Mouse (Mus musculus): ENCODE measurements around the gene Phf2. TPM values are rescaled to one million over a fixed set of nuclear protein-coding genes. Genes with fewer than 3 reads are reported as not detected.
A peak's percentile ranks its signal among the peaks of the same experiment; 100 is the strongest.

Gene Phf2
- 8.2 and 8.5 TPM in 2 replicates for polyA plus RNA-seq (2015; fragmentation: Nextera tagmentation; extraction: Ambion mirVana)

DNA sequence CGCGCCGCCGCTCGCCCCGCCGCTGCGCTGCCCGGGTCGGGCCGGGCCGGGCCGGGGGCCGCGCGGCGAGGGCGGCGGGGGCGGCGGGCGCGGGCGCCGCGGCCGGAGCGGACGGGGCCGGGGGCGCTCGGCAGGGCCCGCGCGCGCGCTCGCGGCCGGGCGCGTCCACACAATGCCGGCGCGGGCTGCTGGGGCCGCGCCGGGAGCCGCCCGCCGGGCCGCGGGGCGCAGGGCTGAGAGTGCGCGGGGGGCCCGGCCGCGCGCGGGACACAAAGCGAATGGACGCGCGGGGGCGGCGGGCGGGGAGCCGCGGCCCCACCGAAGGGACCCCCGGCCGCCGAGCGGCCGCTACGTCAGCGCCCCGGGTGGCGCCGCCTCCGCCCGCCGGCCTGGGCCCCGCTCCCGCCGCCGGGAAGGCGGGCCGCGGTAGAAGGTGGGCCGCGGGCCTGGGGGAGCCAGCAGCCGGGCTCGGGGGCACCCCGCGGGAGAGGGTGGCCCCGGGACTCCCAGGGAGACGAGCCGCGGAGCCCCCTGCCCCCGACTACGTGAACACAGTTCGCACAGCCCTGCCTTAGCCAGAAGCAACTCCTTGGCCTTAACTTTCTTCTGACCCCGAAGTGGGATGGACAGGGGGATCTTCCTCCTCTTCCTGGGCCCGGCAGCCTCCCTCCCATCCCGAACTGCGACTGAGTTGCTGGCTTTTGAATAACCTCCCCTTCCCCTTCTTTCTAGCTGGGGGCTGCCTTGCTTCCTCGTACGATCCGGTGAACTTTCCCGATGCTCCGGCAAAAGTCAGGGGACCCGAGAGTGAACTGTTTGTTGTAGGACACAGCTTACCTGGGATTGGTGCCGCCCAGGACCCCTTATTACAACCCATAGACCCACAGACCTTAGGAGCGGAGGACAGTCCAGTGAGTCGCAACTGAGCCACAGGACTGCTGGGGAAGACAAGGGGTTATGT, at the start of gene Phf2:
Gene Phf2 (minus strand): TSS at position 349 of the 961 bp plus-strand sequence.
- Histone ChIP-seq H3K9ac (peak within 1 kb of the TSS; percentile 92), H3K36me3 (no peaks in the 10 kb centered on the region), H3K9me3 (no peaks in the 10 kb centered on the region), H3K4me1 (replicated peaks) (peaks cover 35% of the 10 kb centered on the region), H3K4me2 (peak within 1 kb of the TSS; percentile 88), H3K4me3 (peak within 1 kb of the TSS; percentile 90), H3K27ac (replicated peaks) (peak within 1 kb of the TSS; percentile 82), H3K27me3 (no peaks in the 10 kb centered on the region)
- peak; percentile 62 for ATAC-seq (ENCODE audit: low FRiP score, low read depth)
- under 1% methylated on average over 69 of the region's 117 CpGs for WGBS

- no peak for ATAC-seq (ENCODE audit: low FRiP score, low read depth)
- H3K9me3 ChIP-seq: no peaks in the 10 kb centered on the region
- no peak overlapping the region for H3K27ac ChIP-seq (replicated peaks)
- H3K4me3 ChIP-seq: no peak overlapping the region
- 93% methylated on average over 7 of the region's 7 CpGs for WGBS
- H3K36me3 ChIP-seq: peaks cover 39% of the 10 kb centered on the region
- H3K4me2 ChIP-seq: no peak overlapping the region
- H3K9ac ChIP-seq: no peak overlapping the region
- H3K4me1 ChIP-seq (replicated peaks): no peaks in the 10 kb centered on the region
- no peaks in the 10 kb centered on the region for H3K27me3 ChIP-seq
Measured at GRCm38 (mm10) chr13:48919756-48920415, 49.0 kb upstream of the Phf2 start.

DNA sequence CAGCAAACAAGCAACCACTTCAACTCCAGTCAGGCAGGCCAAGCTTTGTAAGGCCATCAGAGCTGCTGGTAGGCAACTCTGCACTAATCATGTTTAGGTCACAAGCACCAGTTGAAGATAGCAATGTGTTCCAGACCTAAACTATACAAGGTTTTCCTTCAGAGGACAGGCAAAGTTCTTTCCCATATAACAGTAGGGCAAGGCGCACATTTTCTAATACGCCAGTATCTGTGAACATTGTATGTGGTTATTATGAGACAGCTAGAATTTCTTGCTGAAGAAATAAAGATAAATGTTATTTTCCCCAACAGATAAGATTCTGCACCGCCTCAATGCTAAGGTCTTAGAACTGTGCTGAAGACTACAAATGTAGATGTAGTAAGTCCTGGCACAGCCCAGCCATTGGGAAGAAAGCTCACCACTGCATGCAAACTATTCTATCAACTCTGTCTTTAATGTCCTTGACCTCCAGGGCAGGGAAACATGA, 46.2 kb upstream of the Phf2 start:
- no peaks in the 10 kb centered on the region for H3K9me3 ChIP-seq
- ATAC-seq (ENCODE audit: low FRiP score, low read depth): no peak
- no peaks in the 10 kb centered on the region for H3K4me1 ChIP-seq (replicated peaks)
- WGBS: 95% methylated on average over 3 of the region's 3 CpGs
- H3K4me2 ChIP-seq: no peak overlapping the region
- H3K27me3 ChIP-seq: no peaks in the 10 kb centered on the region
- H3K9ac ChIP-seq: no peak overlapping the region
- H3K27ac ChIP-seq (replicated peaks): no peak overlapping the region
- no peak overlapping the region for H3K4me3 ChIP-seq
- H3K36me3 ChIP-seq: peaks cover 55% of the 10 kb centered on the region

DNA sequence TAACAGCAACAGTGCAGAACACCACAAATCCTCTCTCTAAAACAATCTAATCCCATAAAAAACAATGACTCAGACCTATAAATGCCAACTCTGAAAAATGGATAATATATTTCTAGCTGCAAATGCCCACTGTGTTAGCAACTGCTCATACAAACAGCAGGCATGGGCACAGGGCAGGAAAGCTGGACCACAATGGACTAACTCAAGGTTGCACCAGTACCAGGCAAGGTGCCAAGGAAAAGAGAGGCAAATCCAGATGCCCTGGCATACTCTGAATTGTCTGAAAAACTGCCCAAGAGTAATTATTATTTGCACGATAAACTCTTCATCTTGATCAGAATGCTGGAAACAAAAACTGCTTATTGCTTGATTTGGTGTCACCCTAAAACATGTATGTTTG, 42.8 kb upstream of the Phf2 start:
- no peaks in the 10 kb centered on the region for H3K9me3 ChIP-seq
- H3K4me2 ChIP-seq: no peak overlapping the region
- H3K9ac ChIP-seq: no peak overlapping the region
- H3K27me3 ChIP-seq: no peaks in the 10 kb centered on the region
- H3K27ac ChIP-seq (replicated peaks): no peak overlapping the region
- no peak for ATAC-seq (ENCODE audit: low FRiP score, low read depth)
- H3K36me3 ChIP-seq: peaks cover 50% of the 10 kb centered on the region
- H3K4me1 ChIP-seq (replicated peaks): no peaks in the 10 kb centered on the region
- no peak overlapping the region for H3K4me3 ChIP-seq
- WGBS: 64% methylated on average over 1 of the region's 1 CpGs

GRCm38 (mm10) chr13:48913141-48913540, 42.2 kb upstream of the Phf2 start:
- no peaks in the 10 kb centered on the region for H3K27me3 ChIP-seq
- peaks cover 56% of the 10 kb centered on the region for H3K36me3 ChIP-seq
- no peak overlapping the region for H3K4me3 ChIP-seq
- no peak overlapping the region for H3K27ac ChIP-seq (replicated peaks)
- no peak for ATAC-seq (ENCODE audit: low FRiP score, low read depth)
- WGBS: 87% methylated on average over 3 of the region's 3 CpGs
- no peak overlapping the region for H3K9ac ChIP-seq
- H3K4me2 ChIP-seq: no peak overlapping the region
- H3K4me1 ChIP-seq (replicated peaks): no peaks in the 10 kb centered on the region
- H3K9me3 ChIP-seq: no peaks in the 10 kb centered on the region

- no peak overlapping the region for H3K9ac ChIP-seq
- H3K36me3 ChIP-seq: peaks cover 59% of the 10 kb centered on the region
- WGBS: 88% methylated on average over 7 of the region's 7 CpGs
- no peak overlapping the region for H3K4me3 ChIP-seq
- no peaks in the 10 kb centered on the region for H3K9me3 ChIP-seq
- no peaks in the 10 kb centered on the region for H3K4me1 ChIP-seq (replicated peaks)
- no peak overlapping the region for H3K27ac ChIP-seq (replicated peaks)
- no peak for ATAC-seq (ENCODE audit: low FRiP score, low read depth)
- H3K27me3 ChIP-seq: no peaks in the 10 kb centered on the region
- H3K4me2 ChIP-seq: no peak overlapping the region
Measured at GRCm38 (mm10) chr13:48911426-48911825, 40.5 kb upstream of the Phf2 start.

GRCm38 (mm10) chr13:48905458-48905857, 34.5 kb upstream of the Phf2 start:
- WGBS: 88% methylated on average over 2 of the region's 2 CpGs
- no peak overlapping the region for H3K4me2 ChIP-seq
- no peak overlapping the region for H3K9ac ChIP-seq
- no peak overlapping the region for H3K4me3 ChIP-seq
- no peaks in the 10 kb centered on the region for H3K27me3 ChIP-seq
- H3K4me1 ChIP-seq (replicated peaks): no peaks in the 10 kb centered on the region
- no peak overlapping the region for H3K27ac ChIP-seq (replicated peaks)
- peaks cover 53% of the 10 kb centered on the region for H3K36me3 ChIP-seq
- no peak for ATAC-seq (ENCODE audit: low FRiP score, low read depth)
- H3K9me3 ChIP-seq: no peaks in the 10 kb centered on the region

GRCm38 (mm10) chr13:48895376-48895775, 24.5 kb upstream of the Phf2 start:
- no peaks in the 10 kb centered on the region for H3K4me1 ChIP-seq (replicated peaks)
- H3K27ac ChIP-seq (replicated peaks): 0 out of 2 replicates have a peak overlapping the region, but pooled peaks have one; percentile 25
- H3K4me2 ChIP-seq: no peak overlapping the region
- ATAC-seq (ENCODE audit: low FRiP score, low read depth): no peak
- no peaks in the 10 kb centered on the region for H3K27me3 ChIP-seq
- no peak overlapping the region for H3K4me3 ChIP-seq
- H3K9ac ChIP-seq: no peak overlapping the region
- no peaks in the 10 kb centered on the region for H3K9me3 ChIP-seq
- WGBS: 80% methylated on average over 5 of the region's 5 CpGs
- H3K36me3 ChIP-seq: peaks cover 60% of the 10 kb centered on the region

- Histone ChIP-seq H3K4me2 (no peak overlapping the region), H3K27me3 (no peaks in the 10 kb centered on the region), H3K36me3 (peaks cover 71% of the 10 kb centered on the region), H3K4me1 (replicated peaks) (no peaks in the 10 kb centered on the region), H3K9ac (no peak overlapping the region), H3K9me3 (no peaks in the 10 kb centered on the region), H3K27ac (replicated peaks) (no peak overlapping the region), H3K4me3 (no peak overlapping the region)
- ATAC-seq (ENCODE audit: low FRiP score, low read depth): no peak
- WGBS: 90% methylated on average over 4 of the region's 4 CpGs
Measured at GRCm38 (mm10) chr13:48890260-48890960, 19.5 kb upstream of the Phf2 start.

- peak; percentile 99 for ATAC-seq (ENCODE audit: low FRiP score, low read depth)
- Histone ChIP-seq H3K4me1 (replicated peaks) (peaks cover 11% of the 10 kb centered on the region), H3K27ac (replicated peaks) (peak overlapping the region; percentile 90), H3K4me3 (peak overlapping the region; percentile 46), H3K4me2 (peak overlapping the region; percentile 80), H3K27me3 (no peaks in the 10 kb centered on the region), H3K9ac (peak overlapping the region; percentile 71), H3K9me3 (no peaks in the 10 kb centered on the region), H3K36me3 (peaks cover 23% of the 10 kb centered on the region)
- 0% methylated on average over 36 of the region's 36 CpGs for WGBS
Measured at GRCm38 (mm10) chr13:48878534-48878933, 7.6 kb upstream of the Phf2 start.

GRCm38 (mm10) chr13:48877805-48878204, 6.9 kb upstream of the Phf2 start:
- no peak for ATAC-seq (ENCODE audit: low FRiP score, low read depth)
- Histone ChIP-seq H3K4me2 (peak overlapping the region; percentile 80), H3K9me3 (no peaks in the 10 kb centered on the region), H3K27me3 (no peaks in the 10 kb centered on the region), H3K27ac (replicated peaks) (peak overlapping the region; percentile 90), H3K4me1 (replicated peaks) (peaks cover 11% of the 10 kb centered on the region), H3K9ac (peak overlapping the region; percentile 71), H3K36me3 (peaks cover 19% of the 10 kb centered on the region), H3K4me3 (peak overlapping the region; percentile 46)
